In genomic region chr12:41842694-41843329, GRCm38 (mm10) we compare ENCODE assay signal across 18 mouse cellular contexts.
DNase-seq lines count a peak whose midpoint lies in the region; ATAC-seq lines count a peak whose summit lies in the region.
"Had no signal": no experiment of that assay in that cellular context is flagged by ENCODE, and none has a peak within 500 bp of the region (broad histone marks: within the 10 kb centered on the region; RNA-seq: fewer than 3 reads in every experiment).

No protein-coding gene starts in this region.

- no peaks in the 10 kb centered on the region for H3K9me3 ChIP-seq in midbrain, embryonic 12.5 days
- no peaks in the 10 kb centered on the region for H3K9me3 ChIP-seq in midbrain, embryonic 16.5 days (replicated peaks; ENCODE audit: control insufficient read depth, low read length, poor library complexity, severe bottlenecking)
- H3K9me3 ChIP-seq in hindbrain, embryonic 13.5 days: no peaks in the 10 kb centered on the region
- no peaks in the 10 kb centered on the region for H3K9me3 ChIP-seq in neural tube, embryonic 14.5 days (ENCODE audit: control insufficient read depth, low read length)
- H3K9me3 ChIP-seq: kidney, embryonic 15.5 days; limb, embryonic 13.5 days; liver, embryonic 13.5 days had no signal

- H3K36me3 ChIP-seq in midbrain, embryonic 12.5 days: no peaks in the 10 kb centered on the region
- H3K36me3 ChIP-seq in midbrain, embryonic 16.5 days (ENCODE audit: control insufficient read depth, insufficient read depth, low read length): no peaks in the 10 kb centered on the region
- H3K36me3 ChIP-seq in hindbrain, embryonic 13.5 days: no peaks in the 10 kb centered on the region
- no peaks in the 10 kb centered on the region for H3K36me3 ChIP-seq in neural tube, embryonic 14.5 days (ENCODE audit: control insufficient read depth, insufficient read depth, low read length)
- H3K36me3 ChIP-seq: kidney, embryonic 15.5 days; limb, embryonic 13.5 days; liver, embryonic 13.5 days had no signal

- H3K4me2 ChIP-seq in midbrain, embryonic 12.5 days (replicated peaks): no peak overlapping the region
- H3K4me2 ChIP-seq in midbrain, embryonic 16.5 days (ENCODE audit: low read length): no peak overlapping the region
- H3K4me2 ChIP-seq in hindbrain, embryonic 13.5 days: no peak overlapping the region
- H3K4me2 ChIP-seq in neural tube, embryonic 14.5 days (ENCODE audit: low read depth, low read length): no peak overlapping the region
- H3K4me2 ChIP-seq: kidney, embryonic 15.5 days; limb, embryonic 13.5 days; liver, embryonic 13.5 days; lung, embryonic 14.5 days had no signal

- H3K27ac ChIP-seq in midbrain, embryonic 12.5 days (replicated peaks): no peak overlapping the region
- no peak overlapping the region for H3K27ac ChIP-seq in midbrain, embryonic 16.5 days (ENCODE audit: low read length)
- no peak overlapping the region for H3K27ac ChIP-seq in hindbrain, embryonic 13.5 days
- no peak overlapping the region for H3K27ac ChIP-seq in neural tube, embryonic 14.5 days (ENCODE audit: low read depth, low read length)
- H3K27ac ChIP-seq: heart, adult 2 months; kidney, embryonic 15.5 days; limb, embryonic 13.5 days; liver, embryonic 13.5 days had no signal

- 74% methylated on average over 6 of the region's 6 CpGs for WGBS in midbrain, embryonic 12.5 days
- 39% methylated on average over 6 of the region's 6 CpGs for whole genome bisulfite sequencing in midbrain, embryonic 16.5 days
- 38% methylated on average over 6 of the region's 6 CpGs for WGBS in hindbrain, embryonic 13.5 days
- WGBS in neural tube, embryonic 14.5 days: 30% methylated on average over 6 of the region's 6 CpGs

- no peak overlapping the region for H3K4me3 ChIP-seq in midbrain, embryonic 12.5 days
- no peak overlapping the region for H3K4me3 ChIP-seq in midbrain, embryonic 16.5 days (ENCODE audit: low read depth, low read length)
- H3K4me3 ChIP-seq in hindbrain, embryonic 13.5 days: no peak overlapping the region
- no peak overlapping the region for H3K4me3 ChIP-seq in neural tube, embryonic 14.5 days (ENCODE audit: low read depth, low read length)
- H3K4me3 ChIP-seq: heart, adult 2 months; kidney, embryonic 15.5 days; limb, embryonic 13.5 days; liver, embryonic 13.5 days had no signal

- peak; percentile 39 to 48 for DNase-seq in cerebellum, postnatal 10 days
- DNase-seq in cerebellum, adult 9-11 months: no peak
- no peak for DNase-seq in lung, postnatal 10 days
- DNase-seq: adrenal gland, postnatal 14 days; gastrocnemius, postnatal 25 days; heart, adult 2 months; liver, embryonic 13.5 days; lung, embryonic 14.5 days; lung, postnatal 4 days; thymus, postnatal 36 days had no signal

- ATAC-seq in midbrain, embryonic 12.5 days (ENCODE audit: low FRiP score, low read depth): 0 out of 2 replicates have a peak, but pooled peaks have one; percentile 47
- no peak; the same call in 1 of the 2 replicates for ATAC-seq in midbrain, embryonic 16.5 days
- peak; percentile 59 for ATAC-seq in hindbrain, embryonic 13.5 days (ENCODE audit: low FRiP score)
- ATAC-seq in neural tube, embryonic 14.5 days (ENCODE audit: low read depth): peak; percentile 31; the same call in 1 of the 2 replicates
- ATAC-seq: intestine, postnatal 0 days had no signal

- no peak overlapping the region for H3K9ac ChIP-seq in midbrain, embryonic 12.5 days (replicated peaks)
- no peak overlapping the region for H3K9ac ChIP-seq in midbrain, embryonic 16.5 days (ENCODE audit: low read depth, low read length)
- H3K9ac ChIP-seq in hindbrain, embryonic 13.5 days: no peak overlapping the region
- H3K9ac ChIP-seq in neural tube, embryonic 14.5 days (replicated peaks; ENCODE audit: low read depth, low read length): no peak overlapping the region
- H3K9ac ChIP-seq: kidney, embryonic 15.5 days; limb, embryonic 13.5 days; liver, embryonic 13.5 days; lung, embryonic 14.5 days had no signal

- H3K4me1 ChIP-seq in midbrain, embryonic 12.5 days: no peaks in the 10 kb centered on the region
- H3K4me1 ChIP-seq in midbrain, embryonic 16.5 days (ENCODE audit: control insufficient read depth, insufficient read depth, low read length): no peaks in the 10 kb centered on the region
- no peaks in the 10 kb centered on the region for H3K4me1 ChIP-seq in hindbrain, embryonic 13.5 days (replicated peaks)
- peaks cover 3% of the 10 kb centered on the region; the same call in 1 of the 2 replicates for H3K4me1 ChIP-seq in neural tube, embryonic 14.5 days (ENCODE audit: control insufficient read depth, insufficient read depth, low read length)
- H3K4me1 ChIP-seq: kidney, embryonic 15.5 days; limb, embryonic 13.5 days; liver, embryonic 13.5 days had no signal

- H3K27me3 ChIP-seq in midbrain, embryonic 12.5 days: no peaks in the 10 kb centered on the region
- no peaks in the 10 kb centered on the region for H3K27me3 ChIP-seq in midbrain, embryonic 16.5 days (ENCODE audit: control insufficient read depth, insufficient read depth, low read depth, low read length)
- no peaks in the 10 kb centered on the region for H3K27me3 ChIP-seq in hindbrain, embryonic 13.5 days
- no peaks in the 10 kb centered on the region for H3K27me3 ChIP-seq in neural tube, embryonic 14.5 days (ENCODE audit: control insufficient read depth, insufficient read depth, low read length)
- H3K27me3 ChIP-seq: CH12.LX; kidney, embryonic 15.5 days; limb, embryonic 13.5 days; liver, embryonic 13.5 days had no signal

Comparison
In these comparisons a context has a peak if more than half of its experiments do, and no peak if none do; other contexts are left out.
1. DNase-seq: peak in cerebellum, postnatal 10 days (2 of 2); none in cerebellum, adult 9-11 months (single experiment) and lung, postnatal 10 days (single experiment).